18 mouse cellular contexts compared by ENCODE assay signal in genomic region chr10:80949081-80949480, GRCm38 (mm10). TPM values are rescaled to one million over a fixed set of nuclear protein-coding genes. Genes with fewer than 3 reads are reported as not detected.
DNase-seq lines count a peak whose midpoint lies in the region; ATAC-seq and TF ChIP-seq lines count a peak whose summit lies in the region.
"Had no signal": no experiment of that assay in that cellular context is flagged by ENCODE, and none has a peak within 500 bp of the region (broad histone marks: within the 10 kb centered on the region; RNA-seq: fewer than 3 reads in every experiment).

No protein-coding gene starts in this region.

- H3K27me3 ChIP-seq in heart, embryonic 15.5 days: no peaks in the 10 kb centered on the region
- H3K27me3 ChIP-seq in E14TG2a.4 (ENCODE audit: insufficient read depth, low read length) (no peaks in the 10 kb centered on the region), myocyte (ENCODE audit: control insufficient read depth, insufficient read depth, insufficient read length) (no peaks in the 10 kb centered on the region)
- no peaks in the 10 kb centered on the region for H3K27me3 ChIP-seq in kidney, embryonic 16.5 days (ENCODE audit: insufficient read depth, low read length)
- H3K27me3 ChIP-seq: neural tube, embryonic 15.5 days had no signal

- in situ Hi-C loops in ES-E14 (cut with MboI; ENCODE audit: low sequenced_read_pairs in 2 of 2, unreplicated experiment in 2 of 2): no loop called here

- H3K27ac ChIP-seq in heart, embryonic 15.5 days: 0 out of 2 replicates have a peak overlapping the region, but pooled peaks have one; percentile 73
- peak overlapping the region; percentile 41; the same call in 1 of the 2 replicates for H3K27ac ChIP-seq in ES-E14 (ENCODE audit: insufficient read depth, low read depth, low read length, poor library complexity, severe bottlenecking)
- no peak overlapping the region for H3K27ac ChIP-seq in kidney, embryonic 16.5 days (ENCODE audit: low read length)
- H3K27ac ChIP-seq: neural tube, embryonic 15.5 days had no signal

- no peaks in the 10 kb centered on the region for H3K36me3 ChIP-seq in heart, embryonic 15.5 days
- H3K36me3 ChIP-seq in E14TG2a.4 (ENCODE audit: insufficient read depth, low read length) (no peaks in the 10 kb centered on the region), ES-E14 (ENCODE audit: control insufficient read depth, insufficient read depth, low read length, poor library complexity, severe bottlenecking) (no peaks in the 10 kb centered on the region), myocyte (ENCODE audit: control insufficient read depth, insufficient read depth) (no peaks in the 10 kb centered on the region)
- H3K36me3 ChIP-seq in kidney, embryonic 16.5 days (ENCODE audit: insufficient read depth, low read length): no peaks in the 10 kb centered on the region
- H3K36me3 ChIP-seq: neural tube, embryonic 15.5 days had no signal

- peaks cover 33% of the 10 kb centered on the region for H3K4me1 ChIP-seq in heart, embryonic 15.5 days (replicated peaks)
- H3K4me1 ChIP-seq in E14TG2a.4 (replicated peaks; ENCODE audit: low read depth, low read length): peaks cover 94% of the 10 kb centered on the region
- H3K4me1 ChIP-seq in ES-E14 (ENCODE audit: control insufficient read depth in 2 of 2, insufficient read depth in 2 of 2, low read length in 2 of 2, poor library complexity in 1 of 2): peaks cover 6 to 54% of the 10 kb centered on the region in 2 experiments
- H3K4me1 ChIP-seq in kidney, embryonic 16.5 days (ENCODE audit: insufficient read depth, low read length): peaks cover 10% of the 10 kb centered on the region

- TF ChIP-seq CTCF in E14TG2a.4 (conservative IDR thresholded peaks at IDR 0.05; ENCODE audit: low read length): no peak

- H3ac ChIP-seq in myocyte (ENCODE audit: control insufficient read depth, insufficient read length): no peak overlapping the region

- H3K9me3 ChIP-seq in heart, embryonic 15.5 days (replicated peaks): no peaks in the 10 kb centered on the region
- H3K9me3 ChIP-seq in E14TG2a.4 (ENCODE audit: low read length) (no peaks in the 10 kb centered on the region), ES-E14 (ENCODE audit: control insufficient read depth, insufficient read depth, low read depth, low read length) (no peaks in the 10 kb centered on the region)
- H3K9me3 ChIP-seq in kidney, embryonic 16.5 days (ENCODE audit: low read length): no peaks in the 10 kb centered on the region
- H3K9me3 ChIP-seq: neural tube, embryonic 15.5 days had no signal

- no peak overlapping the region for H3K4me2 ChIP-seq in heart, embryonic 15.5 days
- peak overlapping the region; percentile 58 for H3K4me2 ChIP-seq in myocyte (ENCODE audit: low read depth)
- no peak overlapping the region for H3K4me2 ChIP-seq in kidney, embryonic 16.5 days (replicated peaks; ENCODE audit: low read depth, low read length)
- H3K4me2 ChIP-seq: neural tube, embryonic 15.5 days had no signal

- 72% methylated on average over 3 of the region's 3 CpGs for WGBS in heart, embryonic 15.5 days
- 65% methylated on average over 3 of the region's 3 CpGs for WGBS in kidney, embryonic 16.5 days

- no peak overlapping the region for H3K9ac ChIP-seq in heart, embryonic 15.5 days
- peak overlapping the region; percentile 48; the same call in 1 of the 2 replicates for H3K9ac ChIP-seq in ES-E14 (ENCODE audit: insufficient read depth, low read depth, low read length, poor library complexity, severe bottlenecking)
- no peak overlapping the region for H3K9ac ChIP-seq in kidney, embryonic 16.5 days (replicated peaks; ENCODE audit: low read length)
- H3K9ac ChIP-seq: forebrain, postnatal 0 days; liver, postnatal 0 days; neural tube, embryonic 15.5 days had no signal

- no peak for DNase-seq in heart, postnatal 14 days
- DNase-seq in ES-E14 (ENCODE audit: low read depth, low spot score): no peak
- DNase-seq in urinary bladder, postnatal 25 days (ENCODE audit: low spot score): no peak
- DNase-seq: cerebellum, adult 11-12 months; cerebellum, postnatal 25 days; forebrain, postnatal 0 days; layer of hippocampus, postnatal 36 days; liver, postnatal 0 days; lung, postnatal 14 days; right cerebral cortex, postnatal 25 days; thymus, adult 2 months had no signal

- intact Hi-C loops in heart, postnatal 14 days (cut with DNase I): no loop called here

- no peak overlapping the region for H3K4me3 ChIP-seq in heart, embryonic 15.5 days
- H3K4me3 ChIP-seq in E14TG2a.4 (replicated peaks; ENCODE audit: low read length) (peak overlapping the region; percentile 71), ES-E14 (ENCODE audit: insufficient read depth in 1 of 2, low read depth in 1 of 2, low read length in 2 of 2, poor library complexity in 1 of 2, severe bottlenecking in 1 of 2) (peak overlapping the region; percentile 2; a peak in 3 of 4 replicates), myocyte (no peak overlapping the region)
- H3K4me3 ChIP-seq in kidney, embryonic 16.5 days (ENCODE audit: low read length): no peak overlapping the region
- H3K4me3 ChIP-seq: neural tube, embryonic 15.5 days had no signal

- H3K79me2 ChIP-seq in myocyte (ENCODE audit: control insufficient read depth, insufficient read depth): no peaks in the 10 kb centered on the region

- ATAC-seq in heart, embryonic 15.5 days (replicated peaks; ENCODE audit: insufficient number of reproducible peaks, insufficient read depth, low FRiP score, low read depth): no peak
- ATAC-seq in kidney, embryonic 16.5 days (ENCODE audit: low FRiP score, low TSS enrichment): no peak
- ATAC-seq: CD4-positive, CD25-positive, alpha-beta regulatory T cell, adult 4 months; forebrain, postnatal 0 days; hindbrain, embryonic 16.5 days had no signal

- no peak for TF ChIP-seq POLR2A in myocyte (IDR thresholded peaks at IDR 0.05; ENCODE audit: insufficient read length, low read depth)

TF ChIP-seq in ES-E14, 5 proteins besides CTCF, POLR2A, EP300 and RAD21:
- TF ChIP-seq HCFC1 (IDR thresholded peaks at IDR 0.05; ENCODE audit: borderline replicate concordance, insufficient read depth, low read length) (no peak), ZNF384 (IDR thresholded peaks at IDR 0.05; ENCODE audit: low read depth, low read length) (no peak), ZC3H11A (IDR thresholded peaks at IDR 0.05; ENCODE audit: borderline replicate concordance, low read depth, low read length) (no peak), MAFK (IDR thresholded peaks at IDR 0.05; ENCODE audit: insufficient read depth, low read depth, low read length) (no peak), CHD2 (IDR thresholded peaks at IDR 0.05; ENCODE audit: low read depth, low read length) (no peak)

TF ChIP-seq in myocyte, 11 proteins besides CTCF, POLR2A, EP300 and RAD21:
- TF ChIP-seq REST (IDR thresholded peaks at IDR 0.05; ENCODE audit: insufficient read depth, insufficient read length) (no peak), CEBPB (IDR thresholded peaks at IDR 0.05; ENCODE audit: insufficient read depth, poor library complexity, severe bottlenecking) (no peak), MYOD1 (IDR thresholded peaks at IDR 0.05; ENCODE audit: control insufficient read depth in 1 of 3, insufficient read length in 2 of 3, low read depth in 2 of 3) (no peak), USF1 (IDR thresholded peaks at IDR 0.05; ENCODE audit: low read depth) (no peak), POLR2AphosphoS2 (IDR thresholded peaks at IDR 0.05; ENCODE audit: insufficient read length, low read depth) (no peak), SRF (IDR thresholded peaks at IDR 0.05; ENCODE audit: control insufficient read depth, insufficient read length, low read depth) (no peak), E2F4 (IDR thresholded peaks at IDR 0.05; ENCODE audit: insufficient read depth) (no peak)
TF ChIP-seq in myocyte: peak in this region for 0.

RNA-seq across cellular contexts. Expression of gene Gadd45b, which starts 19.2 kb away (rescaled TPM):
- polyA plus RNA-seq in heart, embryonic 15.5 days (2015; fragmentation: Nextera tagmentation; extraction: Ambion mirVana): 30.8 and 34.1 TPM in 2 replicates
- 10 to 100 TPM; 13.6 to 17.2 TPM for total RNA-seq in heart, postnatal 14 days (2021)
- total RNA-seq in ES-E14 (2012; rRNA removed): 26.4 and 36.0 TPM in 2 replicates
- 52.2 TPM for polyA plus RNA-seq in myocyte (2012; fragmentation: generic; extraction: Trizol)
- 22.3 and 24.1 TPM in 2 replicates for polyA plus RNA-seq in kidney, embryonic 16.5 days (2015; fragmentation: Nextera tagmentation; extraction: Ambion mirVana)

RNA-seq across cellular contexts. Expression of gene Lmnb2, which starts 31.0 kb away (rescaled TPM):
- 22.0 and 32.1 TPM in 2 replicates for polyA plus RNA-seq in heart, embryonic 15.5 days (2015; fragmentation: Nextera tagmentation; extraction: Ambion mirVana)
- 1 to 10 TPM; 5.1 to 7.0 TPM for total RNA-seq in heart, postnatal 14 days (2021)
- 66.5 and 88.2 TPM in 2 replicates for total RNA-seq in ES-E14 (2012; rRNA removed)
- 65.2 TPM for polyA plus RNA-seq in myocyte (2012; fragmentation: generic; extraction: Trizol)
- 61.8 and 62.4 TPM in 2 replicates for polyA plus RNA-seq in kidney, embryonic 16.5 days (2015; fragmentation: Nextera tagmentation; extraction: Ambion mirVana)

RNA-seq across cellular contexts. Expression of gene Timm13, which starts 48.3 kb away (rescaled TPM):
- 269 and 299 TPM in 2 replicates for polyA plus RNA-seq in heart, embryonic 15.5 days (2015; fragmentation: Nextera tagmentation; extraction: Ambion mirVana)
- 100 to 1,000 TPM; 145 to 161 TPM for total RNA-seq in heart, postnatal 14 days (2021)
- total RNA-seq in ES-E14 (2012; rRNA removed): 219 and 244 TPM in 2 replicates
- 225 TPM for polyA plus RNA-seq in myocyte (2012; fragmentation: generic; extraction: Trizol)
- 361 and 376 TPM in 2 replicates for polyA plus RNA-seq in kidney, embryonic 16.5 days (2015; fragmentation: Nextera tagmentation; extraction: Ambion mirVana)

Comparison
In these comparisons a context has a peak if more than half of its experiments do, and no peak if none do; other contexts are left out.
1. H3K4me3 ChIP-seq: peak in E14TG2a.4 (single experiment) and ES-E14 (2 of 2); none in heart, embryonic 15.5 days (single experiment), myocyte (single experiment) and kidney, embryonic 16.5 days (single experiment).